Mouse (Mus musculus): ENCODE results near the gene Ncstn. TPM values are rescaled to one million over a fixed set of nuclear protein-coding genes. Genes with fewer than 3 reads are reported as not detected.

Ncstn gene
- polyA plus RNA-seq, 1 experiment, result 118 TPM

DNA sequence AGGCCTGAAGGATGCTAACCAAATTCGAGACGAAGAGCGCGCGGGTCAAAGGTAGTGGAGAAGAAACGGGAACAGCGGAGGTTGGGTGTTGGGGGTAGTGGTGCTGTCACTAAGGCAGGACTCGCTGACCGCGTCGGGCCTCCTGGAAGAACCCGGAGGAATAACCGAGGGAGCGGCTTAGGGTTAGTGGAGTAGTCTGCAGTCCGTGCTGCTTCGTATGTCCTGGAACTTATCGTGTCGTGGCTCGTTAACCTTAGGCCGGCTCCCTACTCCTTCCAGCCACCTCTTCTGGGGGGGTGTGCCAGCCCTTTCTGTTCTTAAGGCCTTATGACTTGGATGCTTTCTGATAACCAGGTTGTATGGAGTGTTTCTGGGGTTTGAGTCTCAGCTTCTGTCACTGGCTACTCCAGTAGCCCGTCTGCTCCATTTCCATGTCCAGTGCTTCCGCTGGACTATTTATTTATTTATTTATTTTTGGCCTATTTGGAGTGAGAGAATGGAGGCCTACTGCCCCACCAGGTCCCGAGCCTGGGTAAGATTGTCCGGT is 377 bp upstream of the Ncstn start:
- Histone ChIP-seq H3K27ac (ENCODE audit: insufficient read depth, low read depth, low read length) (peak overlapping the region; percentile 50), H3K4me3 (ENCODE audit: low read depth, low read length) (peak overlapping the region; percentile 75), H3K4me1 (ENCODE audit: control insufficient read depth, insufficient read depth, insufficient read length, low read length) (peaks cover 5% of the 10 kb centered on the region), H3K27me3 (ENCODE audit: control insufficient read depth, insufficient read depth, low read length) (no peaks in the 10 kb centered on the region), H3K36me3 (ENCODE audit: control insufficient read depth, insufficient read depth, low read length) (peaks cover 14% of the 10 kb centered on the region)
- WGBS, result under 1% methylated on average over 24 of the region's 24 CpGs
- no peak for TF ChIP-seq CTCF (IDR thresholded peaks at IDR 0.05; ENCODE audit: extremely low read depth, insufficient read length, insufficient replicate concordance, low read depth, low read length)
- no peak for TF ChIP-seq POLR2A (IDR thresholded peaks at IDR 0.05; ENCODE audit: low read depth, low read length)

DNA sequence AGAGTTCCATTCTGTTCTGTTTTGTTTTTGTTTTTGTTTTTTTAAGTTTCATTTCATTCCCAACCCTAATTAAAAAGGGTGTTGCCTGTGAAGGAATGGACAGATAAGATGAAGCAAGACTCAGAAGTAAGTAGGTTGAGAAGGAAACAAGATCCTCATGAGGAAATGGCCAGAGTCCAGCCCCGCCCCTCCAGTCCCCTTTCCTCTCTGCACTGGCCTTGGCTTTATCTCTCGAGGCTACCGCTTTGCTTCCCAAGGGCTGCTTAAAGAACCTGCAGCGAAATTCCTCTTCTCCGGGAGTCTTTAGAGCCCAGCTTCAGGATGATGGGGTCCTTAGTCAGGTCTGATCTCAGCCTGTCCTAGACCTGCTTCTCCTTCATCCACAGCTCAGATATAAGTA is 4.6 kb downstream of the Ncstn start:
- H3K4me3 ChIP-seq (ENCODE audit: low read depth, low read length), result peak overlapping the region; percentile 32; the same call in 1 of the 2 replicates
- no peak; the same call in 1 of the 2 replicates for TF ChIP-seq POLR2A (IDR thresholded peaks at IDR 0.05; ENCODE audit: low read depth, low read length)
- TF ChIP-seq CTCF (IDR thresholded peaks at IDR 0.05; ENCODE audit: extremely low read depth, insufficient read length, insufficient replicate concordance, low read depth, low read length), result no peak
- peak overlapping the region; percentile 96 for H3K27ac ChIP-seq (ENCODE audit: insufficient read depth, low read depth, low read length)
- H3K36me3 ChIP-seq (ENCODE audit: control insufficient read depth, insufficient read depth, low read length), result peaks cover 47% of the 10 kb centered on the region
- no peaks in the 10 kb centered on the region for H3K27me3 ChIP-seq (ENCODE audit: control insufficient read depth, insufficient read depth, low read length)
- no peaks in the 10 kb centered on the region; the same call in 1 of the 2 replicates for H3K4me1 ChIP-seq (ENCODE audit: control insufficient read depth, insufficient read depth, insufficient read length, low read length)
- 8% methylated on average over 5 of the region's 5 CpGs for WGBS

DNA sequence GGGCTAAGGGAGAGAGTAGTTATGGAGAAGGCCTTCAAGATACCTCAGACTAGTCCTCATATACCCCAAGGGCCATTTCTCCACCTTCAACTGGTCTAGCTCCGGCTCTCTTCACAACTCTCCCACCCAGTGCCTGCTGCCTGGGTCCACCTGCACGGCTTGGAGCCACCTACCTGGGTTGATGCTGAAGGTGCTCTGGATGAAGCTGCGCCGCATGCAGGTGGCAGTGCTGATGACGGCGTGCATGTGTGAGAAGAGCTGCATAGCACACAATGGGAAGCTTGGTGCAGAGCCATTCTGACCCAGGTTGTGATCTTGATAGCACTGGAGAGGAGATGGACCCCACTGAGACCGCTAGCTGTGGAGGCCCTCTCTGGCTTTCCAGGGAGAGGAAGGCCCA is 10.0 kb downstream of the Ncstn start:
- Histone ChIP-seq H3K36me3 (ENCODE audit: control insufficient read depth, insufficient read depth, low read length) (peaks cover 89% of the 10 kb centered on the region), H3K27ac (ENCODE audit: insufficient read depth, low read depth, low read length) (no peak overlapping the region), H3K4me3 (ENCODE audit: low read depth, low read length) (no peak overlapping the region), H3K4me1 (ENCODE audit: control insufficient read depth, insufficient read depth, insufficient read length, low read length) (no peaks in the 10 kb centered on the region), H3K27me3 (ENCODE audit: control insufficient read depth, insufficient read depth, low read length) (no peaks in the 10 kb centered on the region)
- no peak for TF ChIP-seq POLR2A (IDR thresholded peaks at IDR 0.05; ENCODE audit: low read depth, low read length)
- no peak for TF ChIP-seq CTCF (IDR thresholded peaks at IDR 0.05; ENCODE audit: extremely low read depth, insufficient read length, insufficient replicate concordance, low read depth, low read length)
- 97% methylated on average over 7 of the region's 7 CpGs for WGBS

DNA sequence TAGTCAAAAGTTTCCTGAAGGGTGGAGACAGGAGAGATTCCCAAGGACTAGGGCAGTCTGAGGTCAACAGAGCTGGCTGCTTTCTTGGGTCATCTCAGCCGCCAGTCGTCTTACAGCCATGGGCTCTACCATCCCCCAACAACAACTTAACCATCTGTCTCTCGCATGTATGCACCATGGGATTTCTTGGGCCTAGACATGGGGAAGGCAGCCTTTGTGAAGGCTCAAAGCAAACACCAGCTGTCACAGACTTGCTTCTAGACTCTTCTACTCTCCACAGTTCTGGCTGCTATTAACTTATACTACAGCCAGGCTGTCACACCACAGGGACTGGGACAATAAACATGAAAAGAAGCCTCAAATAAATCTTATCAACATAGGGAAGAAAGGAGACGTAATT is 11.0 kb downstream of the Ncstn start:
- H3K4me1 ChIP-seq (ENCODE audit: control insufficient read depth, insufficient read depth, insufficient read length, low read length), result no peaks in the 10 kb centered on the region
- H3K27me3 ChIP-seq (ENCODE audit: control insufficient read depth, insufficient read depth, low read length), result no peaks in the 10 kb centered on the region
- peaks cover 95% of the 10 kb centered on the region for H3K36me3 ChIP-seq (ENCODE audit: control insufficient read depth, insufficient read depth, low read length)
- H3K27ac ChIP-seq (ENCODE audit: insufficient read depth, low read depth, low read length), result no peak overlapping the region
- TF ChIP-seq CTCF (IDR thresholded peaks at IDR 0.05; ENCODE audit: extremely low read depth, insufficient read length, insufficient replicate concordance, low read depth, low read length) (no peak), POLR2A (IDR thresholded peaks at IDR 0.05; ENCODE audit: low read depth, low read length) (no peak)
- H3K4me3 ChIP-seq (ENCODE audit: low read depth, low read length), result no peak overlapping the region
- 86% methylated on average over 4 of the region's 4 CpGs for WGBS

DNA sequence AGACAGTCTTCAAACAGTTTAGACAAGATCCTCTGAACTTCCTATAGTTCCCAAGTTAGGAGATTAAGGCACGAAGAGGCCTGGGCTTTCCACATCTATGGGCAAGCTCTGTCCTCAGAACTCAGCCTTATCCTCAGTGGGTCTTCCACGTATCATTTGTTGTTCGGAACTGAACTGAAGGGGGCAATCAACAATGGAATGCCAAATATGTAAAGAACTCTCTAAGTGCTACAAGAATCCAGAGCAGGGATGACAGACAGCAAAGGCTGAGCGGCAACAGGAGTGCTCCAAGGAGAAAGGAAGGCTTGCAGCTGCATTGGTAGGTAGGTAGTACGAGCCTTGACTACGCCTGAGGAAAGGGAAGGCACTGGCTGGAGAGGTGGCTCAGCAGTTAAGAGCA is 12.4 kb downstream of the Ncstn start:
- WGBS, result 89% methylated on average over 6 of the region's 6 CpGs
- peaks cover 97% of the 10 kb centered on the region for H3K36me3 ChIP-seq (ENCODE audit: control insufficient read depth, insufficient read depth, low read length)
- no peaks in the 10 kb centered on the region for H3K4me1 ChIP-seq (ENCODE audit: control insufficient read depth, insufficient read depth, insufficient read length, low read length)
- no peak overlapping the region for H3K27ac ChIP-seq (ENCODE audit: insufficient read depth, low read depth, low read length)
- H3K4me3 ChIP-seq (ENCODE audit: low read depth, low read length), result no peak overlapping the region
- TF ChIP-seq CTCF (IDR thresholded peaks at IDR 0.05; ENCODE audit: extremely low read depth, insufficient read length, insufficient replicate concordance, low read depth, low read length) (no peak), POLR2A (IDR thresholded peaks at IDR 0.05; ENCODE audit: low read depth, low read length) (no peak)
- H3K27me3 ChIP-seq (ENCODE audit: control insufficient read depth, insufficient read depth, low read length), result no peaks in the 10 kb centered on the region

DNA sequence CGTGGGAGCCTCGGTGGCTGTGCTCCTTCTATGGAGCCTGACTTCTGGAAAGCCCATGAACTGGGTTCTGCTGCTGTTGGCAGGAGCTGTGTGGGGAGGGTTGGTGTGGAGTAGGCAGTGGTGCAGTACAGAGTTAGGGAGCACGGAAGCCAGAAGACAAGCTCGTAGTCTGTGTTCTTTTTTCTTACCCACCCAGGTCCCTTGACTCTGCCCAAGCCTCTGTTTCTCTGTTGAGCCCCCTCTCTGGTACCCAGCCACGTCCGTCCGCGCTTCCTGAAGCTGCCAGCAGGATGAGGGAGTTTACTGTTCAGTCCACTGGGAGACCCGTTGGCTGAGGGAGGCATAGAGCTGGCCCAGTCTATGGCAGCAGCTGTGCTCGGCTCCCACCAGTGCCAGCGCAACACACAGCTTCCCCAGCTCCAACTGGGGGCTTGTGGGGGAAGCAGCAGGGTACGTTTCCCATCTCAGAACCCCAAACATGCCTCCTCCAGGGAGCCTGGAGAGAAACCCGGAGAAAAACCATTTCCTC is 17.9 kb downstream of the Ncstn start:
- H3K27me3 ChIP-seq (ENCODE audit: control insufficient read depth, insufficient read depth, low read length), result no peaks in the 10 kb centered on the region
- H3K36me3 ChIP-seq (ENCODE audit: control insufficient read depth, insufficient read depth, low read length), result peaks cover 57% of the 10 kb centered on the region
- TF ChIP-seq POLR2A (IDR thresholded peaks at IDR 0.05; ENCODE audit: low read depth, low read length), result no peak
- no peak overlapping the region for H3K4me3 ChIP-seq (ENCODE audit: low read depth, low read length)
- 84% methylated on average over 13 of the region's 13 CpGs for WGBS
- peaks cover 12% of the 10 kb centered on the region for H3K4me1 ChIP-seq (ENCODE audit: control insufficient read depth, insufficient read depth, insufficient read length, low read length)
- no peak overlapping the region for H3K27ac ChIP-seq (ENCODE audit: insufficient read depth, low read depth, low read length)

DNA sequence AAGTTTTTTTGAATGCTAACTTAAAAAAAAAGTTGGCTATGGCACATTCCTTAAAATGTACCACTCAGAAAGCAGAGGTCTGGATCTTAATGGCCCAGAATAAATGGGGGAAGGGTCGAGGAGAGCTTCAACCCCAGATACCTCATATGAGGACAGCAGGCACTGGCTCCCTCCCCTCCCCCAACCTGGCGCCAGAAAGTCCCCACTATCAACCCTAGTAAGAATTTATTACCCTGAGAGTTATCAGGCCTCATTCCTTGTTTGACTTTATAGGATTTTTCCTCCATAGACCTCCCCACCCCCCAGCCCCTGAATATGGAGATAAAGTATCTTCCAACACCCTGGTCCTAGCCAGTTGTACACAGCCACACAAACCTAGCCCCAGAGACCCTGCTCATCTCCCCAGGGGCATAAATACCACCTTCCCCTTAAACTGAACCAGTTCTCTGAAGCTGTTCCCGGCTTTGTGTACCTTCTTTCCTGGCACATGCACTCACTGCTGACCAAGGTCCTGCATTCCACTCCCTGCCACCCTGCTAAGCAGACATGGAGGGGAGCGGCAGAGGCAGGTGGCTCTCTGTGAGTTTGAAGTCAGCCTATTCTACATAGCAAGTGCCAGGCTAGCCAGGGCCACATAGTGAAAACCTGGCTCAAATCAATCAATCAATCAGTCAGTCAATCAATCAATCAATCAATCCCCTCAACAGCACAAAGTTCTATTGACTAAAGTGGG is 19.1 kb downstream of the Ncstn start:
- H3K36me3 ChIP-seq (ENCODE audit: control insufficient read depth, insufficient read depth, low read length), result peaks cover 45% of the 10 kb centered on the region
- no peaks in the 10 kb centered on the region for H3K27me3 ChIP-seq (ENCODE audit: control insufficient read depth, insufficient read depth, low read length)
- no peak overlapping the region for H3K4me3 ChIP-seq (ENCODE audit: low read depth, low read length)
- H3K27ac ChIP-seq (ENCODE audit: insufficient read depth, low read depth, low read length), result peak overlapping the region; percentile 16; the same call in 1 of the 2 replicates
- H3K4me1 ChIP-seq (ENCODE audit: control insufficient read depth, insufficient read depth, insufficient read length, low read length), result peaks cover 12% of the 10 kb centered on the region
- TF ChIP-seq CTCF (IDR thresholded peaks at IDR 0.05; ENCODE audit: extremely low read depth, insufficient read length, insufficient replicate concordance, low read depth, low read length) (no peak), POLR2A (IDR thresholded peaks at IDR 0.05; ENCODE audit: low read depth, low read length) (no peak)
- WGBS, result 22% methylated on average over 4 of the region's 4 CpGs
